Mouse (Mus musculus) megakaryocyte, embryonic 14.5 days (primary cell): ENCODE results near the gene Fgb.

Source experiments
- FLI1 ChIP-seq: IDR thresholded peaks from 2 replicates; pipeline ENCODE4 v1.6.1; 2012; ENCODE audit warnings: low read length, inconsistent platforms, mixed read lengths
- GATA1 ChIP-seq: IDR thresholded peaks from 3 replicates; pipeline ENCODE4 v1.6.1; 2012; ENCODE audit warnings: mixed read lengths, low read length, inconsistent platforms, borderline replicate concordance

DNA sequence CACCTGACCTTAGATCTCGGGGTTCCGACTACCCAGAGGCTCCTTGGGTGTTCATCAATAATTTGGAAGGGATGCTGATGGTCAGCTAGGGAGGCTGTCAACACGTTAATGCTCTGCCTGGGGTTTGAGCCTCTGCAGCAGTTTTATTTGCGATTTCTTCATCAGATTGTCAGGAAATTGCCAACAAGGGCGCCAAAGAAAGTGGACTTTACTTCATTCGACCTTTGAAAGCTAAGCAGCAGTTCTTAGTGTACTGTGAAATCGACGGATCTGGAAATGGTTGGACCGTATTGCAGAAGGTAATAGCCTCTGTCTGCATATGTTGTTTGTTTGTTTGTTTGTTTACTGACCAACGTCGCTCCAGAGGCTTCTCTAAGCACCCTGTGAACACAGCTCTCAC, 39.4 kb downstream of the Fgb start:
- TF ChIP-seq GATA1 (no peak), FLI1 (no peak)
